Mouse (Mus musculus): ENCODE data around the gene Apod. TPM values are rescaled to one million over a fixed set of nuclear protein-coding genes. Genes with fewer than 3 reads are reported as not detected.

The Apod gene
- not detected in 2 replicates for polyA plus RNA-seq (2012; ENCODE audit: insufficient read depth, low replicate concordance)

DNA sequence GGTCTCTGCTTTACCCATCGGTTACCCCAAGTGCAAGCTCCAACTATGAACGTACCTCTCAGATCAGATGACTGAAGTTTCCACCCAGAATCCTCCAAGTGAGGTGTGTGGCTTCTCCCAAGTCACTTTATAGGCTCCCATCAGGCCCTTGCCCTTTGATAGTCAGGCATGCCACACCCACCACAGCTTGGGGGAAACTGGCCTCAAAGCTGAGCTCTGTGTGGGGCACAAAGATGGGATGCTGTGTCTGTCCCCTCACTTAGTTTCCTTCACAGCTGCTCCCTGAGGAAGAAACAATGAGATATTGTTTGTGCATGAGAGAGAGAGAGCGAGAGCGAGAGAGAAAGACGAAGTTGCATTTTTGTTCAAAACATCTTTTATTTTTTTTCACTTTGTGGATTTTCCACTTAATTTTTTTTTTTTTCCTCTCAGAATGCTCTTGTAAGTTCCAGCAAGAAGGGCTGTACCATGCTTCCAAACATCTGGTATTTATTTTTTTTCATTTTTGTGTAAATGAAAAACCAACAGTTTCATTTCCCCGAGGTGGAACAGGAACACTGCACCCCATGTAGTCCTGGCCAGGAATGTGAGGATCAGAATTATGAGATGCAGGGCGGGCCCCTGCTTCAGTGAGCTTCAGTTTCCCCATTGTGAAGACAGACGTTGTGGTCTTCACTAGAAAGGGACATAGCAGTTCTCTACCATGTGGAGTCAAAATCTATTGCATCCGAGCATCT lies at the start of gene Apod:
Apod (minus strand) TSS at position 312 of the 737 bp plus-strand sequence.
- no peaks in the 10 kb centered on the region for H3K9me3 ChIP-seq
- peaks cover 6% of the 10 kb centered on the region; the same call in 1 of the 2 replicates for H3K4me1 ChIP-seq
- no peak within 1 kb of the TSS for H3K4me3 ChIP-seq (replicated peaks)
- no peaks in the 10 kb centered on the region for H3K36me3 ChIP-seq (replicated peaks; ENCODE audit: low read length)
- peaks cover 44% of the 10 kb centered on the region for H3K27me3 ChIP-seq (replicated peaks)
- TF ChIP-seq FLI1 (IDR thresholded peaks at IDR 0.05; ENCODE audit: low read length) (no peak), GATA1 (IDR thresholded peaks at IDR 0.05; ENCODE audit: borderline replicate concordance, low read length) (no peak)

DNA sequence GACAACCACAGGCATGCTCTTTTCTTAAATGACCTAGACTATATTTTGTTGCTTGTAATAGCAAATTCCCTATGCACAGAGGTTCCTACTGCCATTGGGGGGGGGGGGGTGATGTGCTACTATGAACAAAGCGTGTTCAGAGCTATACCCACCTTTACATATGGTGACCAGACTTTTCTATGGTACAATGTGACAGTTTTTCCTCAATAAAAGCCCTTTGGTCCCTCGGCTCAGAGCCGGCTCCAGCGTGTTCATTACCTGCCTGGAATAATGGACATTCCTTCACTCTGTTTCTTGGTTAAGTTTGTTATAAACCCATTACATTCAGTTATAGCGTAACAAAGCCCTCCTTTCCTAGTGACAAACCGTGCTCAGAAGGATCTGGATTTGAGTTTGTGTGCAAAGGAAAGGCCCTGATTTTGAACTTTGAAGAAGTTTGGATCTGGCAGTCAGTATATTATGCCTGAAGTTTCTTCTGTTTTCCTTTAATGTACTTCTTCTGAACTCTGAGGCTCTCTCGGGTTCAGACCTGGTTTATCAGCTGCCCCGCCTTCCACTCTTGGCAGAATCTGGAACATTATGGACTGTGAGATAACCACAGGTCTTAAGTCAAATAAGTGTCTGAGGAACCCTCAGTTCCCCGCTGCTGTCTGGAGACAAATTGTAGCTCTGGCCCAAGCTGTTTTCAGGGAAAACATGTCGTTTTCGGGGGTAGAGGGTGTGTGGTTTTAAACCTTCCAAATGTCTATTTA lies 49.3 kb upstream of the Apod start:
- Histone ChIP-seq H3K4me1 (peaks cover 40% of the 10 kb centered on the region), H3K4me3 (replicated peaks) (no peak overlapping the region)
- TF ChIP-seq FLI1 (IDR thresholded peaks at IDR 0.05; ENCODE audit: low read length) = no peak
- TF ChIP-seq GATA1 (IDR thresholded peaks at IDR 0.05; ENCODE audit: borderline replicate concordance, low read length) = no peak

DNA sequence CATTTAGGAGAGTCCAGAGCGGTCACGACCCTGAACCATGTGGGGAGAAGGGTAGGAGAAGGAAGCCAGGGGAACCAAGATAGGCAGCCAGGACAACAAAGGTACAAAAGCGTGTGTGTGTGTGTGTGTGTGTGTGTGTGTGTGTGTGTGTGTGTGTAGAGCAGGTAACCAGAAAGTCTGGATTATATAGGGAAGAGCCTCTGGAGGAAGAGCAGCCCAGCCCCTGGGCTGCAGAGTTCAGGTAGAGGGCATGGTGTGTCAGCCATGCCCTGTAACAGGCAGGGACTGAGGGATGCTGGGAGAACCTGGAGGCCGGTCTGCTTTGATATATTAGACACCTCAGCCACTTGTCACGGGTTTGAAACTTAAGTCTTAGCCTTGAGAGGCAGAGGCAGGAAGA lies 44.9 kb upstream of the Apod start:
- Histone ChIP-seq H3K4me1 (peaks cover 40% of the 10 kb centered on the region), H3K36me3 (replicated peaks; ENCODE audit: low read length) (no peaks in the 10 kb centered on the region), H3K27me3 (replicated peaks) (peaks cover 17% of the 10 kb centered on the region), H3K4me3 (replicated peaks) (no peak overlapping the region), H3K9me3 (no peaks in the 10 kb centered on the region)
- TF ChIP-seq FLI1 (IDR thresholded peaks at IDR 0.05; ENCODE audit: low read length) (no peak), GATA1 (IDR thresholded peaks at IDR 0.05; ENCODE audit: borderline replicate concordance, low read length) (no peak)

More for the DNA sequence above, 49.3 kb upstream of the Apod start:
- Histone ChIP-seq H3K27me3 (replicated peaks) (peaks cover 8% of the 10 kb centered on the region), H3K9me3 (no peaks in the 10 kb centered on the region), H3K36me3 (replicated peaks; ENCODE audit: low read length) (no peaks in the 10 kb centered on the region)

DNA sequence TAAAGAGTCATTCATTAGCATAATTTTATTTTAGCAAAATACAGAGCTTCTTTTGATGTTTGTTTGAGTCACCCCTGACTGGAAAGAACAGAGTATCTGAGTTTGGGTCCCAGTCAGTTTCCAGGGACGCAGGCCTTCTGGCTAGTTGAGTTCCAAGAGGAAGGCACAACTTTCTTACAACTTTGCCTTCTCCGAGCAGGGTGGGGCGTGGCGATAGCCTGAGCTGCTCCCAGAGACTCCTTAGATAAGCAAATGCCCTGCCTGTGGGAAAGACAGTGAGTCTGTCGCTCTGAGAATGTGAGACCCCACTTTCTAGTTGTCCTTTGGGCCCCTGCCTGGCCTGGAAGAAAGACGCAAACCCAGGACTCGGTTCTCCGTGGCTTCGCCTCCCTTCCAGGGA lies 44.4 kb upstream of the Apod start:
- Histone ChIP-seq H3K4me3 (replicated peaks) (no peak overlapping the region), H3K4me1 (peaks cover 40% of the 10 kb centered on the region), H3K27me3 (replicated peaks) (peaks cover 21% of the 10 kb centered on the region), H3K9me3 (no peaks in the 10 kb centered on the region), H3K36me3 (replicated peaks; ENCODE audit: low read length) (no peaks in the 10 kb centered on the region)
- no peak for TF ChIP-seq FLI1 (IDR thresholded peaks at IDR 0.05; ENCODE audit: low read length)
- no peak for TF ChIP-seq GATA1 (IDR thresholded peaks at IDR 0.05; ENCODE audit: borderline replicate concordance, low read length)

DNA sequence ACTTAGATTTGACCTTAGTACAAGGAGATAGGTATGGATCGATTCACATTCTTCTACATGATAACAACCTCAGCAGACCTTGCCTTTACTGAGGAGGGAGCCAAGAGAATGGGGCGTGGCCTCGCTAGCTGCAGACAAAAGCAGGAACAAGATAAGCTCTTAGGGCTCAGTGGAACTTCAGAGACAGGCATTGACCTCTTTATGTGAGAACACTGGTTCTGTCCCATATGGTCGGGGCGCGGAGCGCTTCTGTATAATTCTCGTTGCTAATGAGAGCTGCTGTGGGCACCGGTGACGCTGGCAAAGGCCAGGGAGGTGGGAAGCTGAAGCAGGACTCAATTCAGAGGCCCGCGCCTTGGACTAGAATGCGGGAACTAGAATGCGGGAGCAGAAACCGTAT lies 44.0 kb upstream of the Apod start:
- Histone ChIP-seq H3K4me1 (peaks cover 37% of the 10 kb centered on the region), H3K27me3 (replicated peaks) (peaks cover 24% of the 10 kb centered on the region), H3K4me3 (replicated peaks) (no peak overlapping the region), H3K9me3 (no peaks in the 10 kb centered on the region), H3K36me3 (replicated peaks; ENCODE audit: low read length) (no peaks in the 10 kb centered on the region)
- TF ChIP-seq FLI1 (IDR thresholded peaks at IDR 0.05; ENCODE audit: low read length) (no peak), GATA1 (IDR thresholded peaks at IDR 0.05; ENCODE audit: borderline replicate concordance, low read length) (no peak)

DNA sequence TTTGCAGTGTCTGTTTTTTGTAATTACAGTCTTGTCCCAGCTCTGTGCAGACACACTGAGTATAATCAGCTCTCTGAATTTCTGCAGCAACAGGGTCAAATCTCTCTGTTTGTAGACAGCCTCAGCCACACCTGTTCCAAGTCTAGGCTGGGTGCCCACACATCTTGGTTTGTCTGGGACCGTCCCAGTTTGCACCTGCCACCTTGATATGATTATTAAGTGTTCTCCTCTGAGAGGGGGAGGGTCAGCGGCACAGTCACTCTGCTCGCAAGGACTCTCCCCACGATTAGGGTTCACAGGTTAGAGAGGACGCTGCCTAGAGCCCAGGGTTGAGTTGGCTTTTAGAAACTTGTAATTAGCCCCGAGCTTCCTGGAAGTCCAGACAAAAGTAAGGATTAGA lies 41.3 kb upstream of the Apod start:
- Histone ChIP-seq H3K36me3 (replicated peaks; ENCODE audit: low read length) (no peaks in the 10 kb centered on the region), H3K4me3 (replicated peaks) (no peak overlapping the region), H3K27me3 (replicated peaks) (peaks cover 36% of the 10 kb centered on the region), H3K4me1 (peaks cover 22% of the 10 kb centered on the region), H3K9me3 (peaks cover 10% of the 10 kb centered on the region)
- TF ChIP-seq GATA1 (IDR thresholded peaks at IDR 0.05; ENCODE audit: borderline replicate concordance, low read length) = no peak
- no peak for TF ChIP-seq FLI1 (IDR thresholded peaks at IDR 0.05; ENCODE audit: low read length)

DNA sequence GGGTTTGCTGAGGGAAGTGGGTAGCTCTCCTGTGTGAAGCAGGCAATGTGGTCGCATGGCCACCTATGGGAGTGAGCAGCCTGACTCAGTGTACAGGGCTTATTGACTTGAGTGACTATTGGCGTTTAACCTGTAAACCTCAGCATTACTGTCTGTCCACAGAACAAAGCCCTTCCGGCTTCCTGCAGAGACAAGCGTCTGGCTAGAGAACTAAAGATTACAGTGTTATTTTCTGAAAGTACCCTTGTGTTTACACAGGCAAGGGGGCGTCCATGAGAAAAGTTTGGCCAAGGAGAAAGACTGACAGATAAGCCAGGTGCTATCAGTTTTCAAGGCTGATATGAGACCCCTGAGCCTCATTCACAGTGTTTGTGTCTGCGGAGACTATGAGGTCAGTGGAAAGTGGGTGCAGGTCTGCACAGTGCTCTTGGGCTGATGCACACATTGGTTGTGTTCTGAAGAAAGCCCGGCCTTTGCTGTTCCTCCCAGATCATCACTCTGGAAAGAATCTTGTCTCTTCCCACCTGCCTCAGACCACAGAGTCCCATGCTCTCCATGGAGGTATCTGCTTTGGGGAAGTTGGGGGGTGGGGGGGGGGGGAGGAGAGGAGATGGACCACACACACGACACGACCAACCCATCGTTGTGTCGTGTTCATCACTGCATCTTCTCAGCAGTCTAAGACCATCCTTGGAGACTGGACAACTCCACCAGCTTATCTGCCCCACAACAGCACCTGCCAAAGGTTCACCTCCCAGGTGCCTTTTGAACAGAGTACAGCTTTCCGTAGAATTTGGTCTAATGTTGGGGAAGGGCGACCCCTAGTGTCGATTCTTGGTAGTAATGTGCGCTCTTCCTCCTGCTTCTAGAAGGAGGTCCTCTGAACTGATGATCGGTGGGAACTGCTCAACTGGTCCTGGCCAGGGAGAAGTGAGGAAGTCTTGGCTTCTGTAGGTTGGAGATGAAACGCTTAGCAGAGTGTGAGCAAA lies 40.0 kb upstream of the Apod start:
- peaks cover 22% of the 10 kb centered on the region for H3K4me1 ChIP-seq
- TF ChIP-seq GATA1 (IDR thresholded peaks at IDR 0.05; ENCODE audit: borderline replicate concordance, low read length) = no peak
- no peak for TF ChIP-seq FLI1 (IDR thresholded peaks at IDR 0.05; ENCODE audit: low read length)
- peak overlapping the region; percentile 84 for H3K4me3 ChIP-seq (replicated peaks)

DNA sequence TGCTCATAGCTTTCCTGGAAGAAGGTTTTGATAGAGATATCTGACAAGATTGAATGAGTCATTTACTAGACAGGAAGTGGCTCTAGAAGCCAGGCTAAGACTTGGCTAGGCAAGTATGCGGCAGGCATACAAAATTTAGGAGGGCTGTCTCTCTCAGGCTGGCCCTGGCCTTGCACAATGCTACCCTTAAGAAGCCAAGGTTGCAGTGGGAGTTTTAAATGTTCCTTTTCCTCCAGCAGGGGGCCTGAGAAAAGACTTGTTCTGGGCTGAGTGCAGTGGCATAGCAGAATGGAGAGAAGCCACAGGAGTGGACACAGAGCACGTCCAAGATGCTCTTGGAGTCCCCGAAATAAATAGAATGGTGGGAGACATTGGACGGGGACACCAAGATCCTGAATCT lies 38.4 kb upstream of the Apod start:
- Histone ChIP-seq H3K36me3 (replicated peaks; ENCODE audit: low read length) (no peaks in the 10 kb centered on the region), H3K9me3 (peaks cover 10% of the 10 kb centered on the region), H3K27me3 (replicated peaks) (peaks cover 42% of the 10 kb centered on the region), H3K4me3 (replicated peaks) (no peak overlapping the region), H3K4me1 (peaks cover 20% of the 10 kb centered on the region)
- TF ChIP-seq GATA1 (IDR thresholded peaks at IDR 0.05; ENCODE audit: borderline replicate concordance, low read length) = no peak
- no peak for TF ChIP-seq FLI1 (IDR thresholded peaks at IDR 0.05; ENCODE audit: low read length)

More for the DNA sequence above, 40.0 kb upstream of the Apod start:
- H3K36me3 ChIP-seq (replicated peaks; ENCODE audit: low read length) = no peaks in the 10 kb centered on the region
- peaks cover 39% of the 10 kb centered on the region for H3K27me3 ChIP-seq (replicated peaks)
- H3K9me3 ChIP-seq = peaks cover 10% of the 10 kb centered on the region

DNA sequence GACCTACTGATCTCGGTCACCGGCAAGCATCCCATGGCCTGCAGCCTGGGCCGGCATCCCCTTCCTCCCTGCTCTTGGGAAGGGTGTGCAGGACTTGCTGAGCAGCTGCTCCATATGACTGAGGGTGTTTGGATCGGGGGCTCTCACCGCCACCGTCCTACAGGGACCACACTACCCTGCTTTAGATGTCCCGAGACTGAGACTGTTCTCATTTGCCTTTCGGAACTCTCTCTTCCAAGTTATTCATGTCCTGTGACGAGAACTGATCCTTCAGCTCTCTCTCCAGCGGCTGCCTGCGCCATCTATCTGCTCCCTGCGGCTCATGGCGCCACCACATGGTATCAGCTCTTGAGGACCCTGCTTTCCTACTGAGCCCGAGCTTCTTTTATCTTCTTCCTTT lies 33.0 kb upstream of the Apod start:
- Histone ChIP-seq H3K4me1 (peaks cover 8% of the 10 kb centered on the region), H3K9me3 (peaks cover 22% of the 10 kb centered on the region), H3K4me3 (replicated peaks) (peak overlapping the region; percentile 38), H3K36me3 (replicated peaks; ENCODE audit: low read length) (no peaks in the 10 kb centered on the region), H3K27me3 (replicated peaks) (peaks cover 35% of the 10 kb centered on the region)
- TF ChIP-seq GATA1 (IDR thresholded peaks at IDR 0.05; ENCODE audit: borderline replicate concordance, low read length) = no peak
- TF ChIP-seq FLI1 (IDR thresholded peaks at IDR 0.05; ENCODE audit: low read length) = no peak
